Mouse (Mus musculus) gastrocnemius, postnatal 14 days (tissue): ENCODE data around the gene Olfr745. TPM values are rescaled to one million over a fixed set of nuclear protein-coding genes. Genes with fewer than 3 reads are reported as not detected.

ENCODE experiments used
- DNase-seq: peaks from one replicate; pipeline ENCODE4 v3.0.0; 2021; ENCODE audit warnings: mixed read lengths
- intact Hi-C: fragments of 180-260 bp; cut with DNase I; formaldehyde crosslinking; loops from one replicate; pipeline ENCODE4 v1.15.1; 2025; ENCODE audit warnings: low total_unique reads
- long read RNA-seq, 2 experiments: library from polyadenylated mRNA; stranded (forward); transcript quantifications; one replicate each; pipeline ENCODE4 v2.0.0; 2021
- total RNA-seq, 2 experiments: library from RNA; stranded (reverse); gene quantifications; 2 replicates each; pipeline ENCODE4 v1.2.3; 2021

Gene Olfr745
- total RNA-seq = not detected
- long read RNA-seq, experiment 1 = 0 reads
- long read RNA-seq, experiment 2 = 0 reads

GRCm38 (mm10) chr14:50639088-50639487 lies at the start of gene Olfr745:
TSS of gene Olfr745 (plus strand) at chr14:50639388.
- intact Hi-C loops = no loop called here
- no peak for DNase-seq

- DNase-seq = no peak
- intact Hi-C loops = no loop called here
Measured at GRCm38 (mm10) chr14:50614579-50614978, 24.6 kb upstream of the Olfr745 start, which contains the start of gene Olfr744. TSS of gene Olfr744 (plus strand) at chr14:50614879.

GRCm38 (mm10) chr14:50646783-50647182 lies 7.6 kb downstream of the Olfr745 start, which contains the start of gene Olfr746:
TSS of gene Olfr746 (plus strand) at chr14:50647083.
- intact Hi-C loops = no loop called here
- DNase-seq = no peak

DNA sequence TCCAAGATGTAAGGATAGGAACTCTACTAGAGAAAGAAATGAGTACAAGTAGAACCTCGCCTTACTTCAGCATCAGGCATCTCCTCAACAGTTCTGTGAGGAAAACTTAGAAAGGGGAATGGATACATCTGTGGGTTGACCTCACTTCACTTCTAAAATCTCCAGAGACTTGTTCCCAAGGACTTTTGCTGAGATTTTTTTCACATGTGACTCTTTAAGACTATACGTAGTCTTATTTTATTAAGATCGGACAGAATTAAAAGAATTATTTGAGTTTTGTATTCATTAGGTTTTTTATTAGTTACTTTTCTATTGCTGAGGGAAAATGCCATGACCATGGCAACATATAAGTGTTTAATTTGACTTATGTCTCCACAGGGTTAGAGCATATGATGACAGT lies 53.9 kb downstream of the Olfr745 start, which contains the start of gene Olfr747:
Gene Olfr747 (minus strand): TSS at position 101 of the 400 bp plus-strand sequence.
- DNase-seq = no peak
- intact Hi-C loops = no loop called here

Other genes starting within 250 kb of the Olfr745 start
- not detected for gene Olfr738, start 231.8 kb upstream of the Olfr745 start, total RNA-seq
- gene Olfr739, start 220.8 kb upstream of the Olfr745 start, total RNA-seq = not detected
- gene Olfr740, start 193.8 kb upstream of the Olfr745 start, total RNA-seq = not detected
- gene Olfr741, start 166.7 kb upstream of the Olfr745 start, total RNA-seq = not detected
- not detected for gene Olfr742, start 135.8 kb upstream of the Olfr745 start, total RNA-seq
- gene Olfr743, start 117.5 kb upstream of the Olfr745 start, total RNA-seq = not detected
- gene Olfr744, start 24.5 kb upstream of the Olfr745 start, total RNA-seq = not detected
- gene Olfr746, start 7.7 kb downstream of the Olfr745 start, total RNA-seq = not detected
- not detected for gene Olfr747, start 53.8 kb downstream of the Olfr745 start, total RNA-seq
- not detected for gene Olfr748, start 68.0 kb downstream of the Olfr745 start, total RNA-seq
- not detected for gene Olfr749, start 105.7 kb downstream of the Olfr745 start, total RNA-seq
- gene Ttc5, start 146.1 kb downstream of the Olfr745 start, total RNA-seq = 10 to 100 TPM; 12.0 to 12.3 TPM
- gene Ccnb1ip1, start 168.3 kb downstream of the Olfr745 start, total RNA-seq = under 1 TPM in 1 of 2 experiments, not detected in 1; 0.72 TPM
- 1 to 10 TPM; 9.3 to 10.0 TPM for gene Parp2, start 168.5 kb downstream of the Olfr745 start, total RNA-seq
- gene Tep1, start 231.2 kb downstream of the Olfr745 start, total RNA-seq = 10 to 100 TPM in 1 of 2 experiments, 1 to 10 TPM in 1; 9.4 to 10.3 TPM